Comparison of ENCODE assay signal across 10 mouse cellular contexts in the genomic region with DNA sequence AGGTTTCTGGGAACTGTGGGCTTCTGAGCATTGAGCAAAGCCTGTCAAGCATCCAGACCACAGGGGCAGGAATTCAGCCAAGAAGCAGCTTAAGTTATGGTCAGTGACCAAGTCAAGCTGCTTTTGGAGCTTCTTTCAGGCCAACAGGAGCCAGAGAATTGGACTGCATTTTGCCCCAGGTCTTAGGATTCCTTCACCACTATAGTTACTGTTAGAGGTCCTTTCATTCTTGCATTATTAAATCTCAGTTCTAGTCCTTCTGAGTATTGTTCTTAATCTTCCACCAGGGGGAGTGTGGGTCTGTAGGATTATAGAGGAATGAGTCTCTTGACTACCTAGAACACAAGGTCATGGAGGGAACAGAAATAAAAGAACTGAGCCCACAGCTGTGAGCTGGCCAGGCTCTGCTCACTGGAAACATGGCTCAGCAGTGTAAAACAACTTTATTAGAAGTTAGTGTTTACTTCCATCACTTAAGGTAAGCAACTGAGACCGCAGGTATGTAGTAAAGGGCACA. TPM values are rescaled to one million over a fixed set of nuclear protein-coding genes. Genes with fewer than 3 reads are reported as not detected.
DNase-seq lines count a peak whose midpoint lies in the region; ATAC-seq and TF ChIP-seq lines count a peak whose summit lies in the region.
"Had no signal": no experiment of that assay in that cellular context is flagged by ENCODE, and none has a peak within 500 bp of the region (broad histone marks: within the 10 kb centered on the region; RNA-seq: fewer than 3 reads in every experiment).

No protein-coding gene starts in this region.

- TF ChIP-seq CTCF in hindbrain, postnatal 0 days (IDR thresholded peaks at IDR 0.05; ENCODE audit: low read depth): peak; percentile 59
- 0 out of 2 replicates have a peak, but pooled peaks have one; percentile 21 for TF ChIP-seq CTCF in lung, adult 2 months (IDR thresholded peaks at IDR 0.05; ENCODE audit: insufficient read depth, low read length)

- ATAC-seq in hindbrain, postnatal 0 days: no peak

- H3K4me3 ChIP-seq in hindbrain, postnatal 0 days (ENCODE audit: low read length): no peak overlapping the region
- H3K4me3 ChIP-seq in hindbrain, embryonic 10.5 days: no peak overlapping the region
- no peak overlapping the region for H3K4me3 ChIP-seq in lung, adult 2 months (replicated peaks; ENCODE audit: extremely low read depth, low read depth, low read length)
- H3K4me3 ChIP-seq: limb, embryonic 12.5 days had no signal

- H3K27ac ChIP-seq in hindbrain, postnatal 0 days: peak overlapping the region; percentile 45
- H3K27ac ChIP-seq in hindbrain, embryonic 10.5 days: no peak overlapping the region
- H3K27ac ChIP-seq: limb, embryonic 12.5 days had no signal

- no peaks in the 10 kb centered on the region for H3K27me3 ChIP-seq in hindbrain, postnatal 0 days (ENCODE audit: insufficient read depth, low read length)
- no peaks in the 10 kb centered on the region for H3K27me3 ChIP-seq in hindbrain, embryonic 10.5 days (ENCODE audit: insufficient read depth, poor library complexity, severe bottlenecking)
- H3K27me3 ChIP-seq: limb, embryonic 12.5 days had no signal

- no peaks in the 10 kb centered on the region for H3K9me3 ChIP-seq in hindbrain, postnatal 0 days (ENCODE audit: low read length)
- H3K9me3 ChIP-seq in hindbrain, embryonic 10.5 days: no peaks in the 10 kb centered on the region
- H3K9me3 ChIP-seq: limb, embryonic 12.5 days had no signal

- TF ChIP-seq POLR2A in lung, adult 2 months (IDR thresholded peaks at IDR 0.05; ENCODE audit: borderline replicate concordance, extremely low read depth, low read depth, low read length): no peak

- no peak overlapping the region for H3K9ac ChIP-seq in hindbrain, postnatal 0 days (replicated peaks; ENCODE audit: low read length)
- H3K9ac ChIP-seq: limb, embryonic 12.5 days had no signal

- peak; percentile 25 for DNase-seq in hindbrain, postnatal 0 days (ENCODE audit: low spot score)
- no peak for DNase-seq in hindbrain, embryonic 10.5 days (ENCODE audit: low spot score)
- DNase-seq in B cell, adult 2 months: peak; percentile 15 to 21
- peak; percentile 47 for DNase-seq in ES-CJ7 (ENCODE audit: low read depth, low spot score)
- DNase-seq in lung, adult 2 months: no peak
- DNase-seq in spleen, adult 18-20 months: no peak
- no peak for DNase-seq in right cerebral cortex, adult 2 months (ENCODE audit: low spot score in 2 of 2)
- no peak for DNase-seq in layer of hippocampus, adult 8-10 months (ENCODE audit: low spot score in 2 of 2)

- 91% methylated on average over 1 of the region's 1 CpGs for WGBS in hindbrain, postnatal 0 days
- 94% methylated on average over 1 of the region's 1 CpGs for WGBS in hindbrain, embryonic 10.5 days
- WGBS in lung, adult 2 months: 67% methylated on average over 1 of the region's 1 CpGs

- no peak overlapping the region for H3K4me2 ChIP-seq in hindbrain, postnatal 0 days (ENCODE audit: low read depth, low read length)
- H3K4me2 ChIP-seq: limb, embryonic 12.5 days had no signal

- peaks cover 77% of the 10 kb centered on the region for H3K36me3 ChIP-seq in hindbrain, postnatal 0 days (ENCODE audit: insufficient read depth, low read length)
- H3K36me3 ChIP-seq in hindbrain, embryonic 10.5 days: peaks cover 100% of the 10 kb centered on the region

- H3K4me1 ChIP-seq in hindbrain, postnatal 0 days (ENCODE audit: insufficient read depth, low read length): peaks cover 6% of the 10 kb centered on the region; the same call in 1 of the 2 replicates
- H3K4me1 ChIP-seq in hindbrain, embryonic 10.5 days (replicated peaks): no peaks in the 10 kb centered on the region
- H3K4me1 ChIP-seq in lung, adult 2 months (ENCODE audit: control insufficient read depth, insufficient read depth, low read length): peaks cover 13% of the 10 kb centered on the region
- H3K4me1 ChIP-seq: limb, embryonic 12.5 days had no signal

RNA-seq across cellular contexts. Expression of a gene that starts 10.5 kb away (rescaled TPM):
- total RNA-seq in hindbrain, postnatal 0 days (2014; rRNA removed): 134 and 143 TPM in 2 replicates
- 165 and 170 TPM in 2 replicates for polyA plus RNA-seq in hindbrain, postnatal 0 days (2015; fragmentation: Nextera tagmentation; extraction: Ambion mirVana)
- 135 and 152 TPM in 2 replicates for polyA plus RNA-seq in hindbrain, embryonic 10.5 days (2016; fragmentation: Nextera tagmentation; extraction: Ambion mirVana)
- 39.6 and 50.4 TPM in 2 replicates for polyA plus RNA-seq in lung, adult 2 months (2012; rRNA removed)
- total RNA-seq in layer of hippocampus, adult 8-10 months (2022): 100 to 1,000 TPM; 106 to 123 (median 116) TPM

RNA-seq across cellular contexts. Expression of a gene that starts 10.6 kb away (rescaled TPM):
- 40.3 and 42.1 TPM in 2 replicates for total RNA-seq in hindbrain, postnatal 0 days (2014; rRNA removed)
- 84.8 and 86.9 TPM in 2 replicates for polyA plus RNA-seq in hindbrain, postnatal 0 days (2015; fragmentation: Nextera tagmentation; extraction: Ambion mirVana)
- polyA plus RNA-seq in hindbrain, embryonic 10.5 days (2016; fragmentation: Nextera tagmentation; extraction: Ambion mirVana): 84.0 and 86.4 TPM in 2 replicates
- 9.5 and 12.5 TPM in 2 replicates for polyA plus RNA-seq in lung, adult 2 months (2012; rRNA removed)
- total RNA-seq in layer of hippocampus, adult 8-10 months (2022): 10 to 100 TPM; 46.7 to 52.3 (median 49.9) TPM

RNA-seq across cellular contexts. Expression of a gene that starts 13.6 kb away (rescaled TPM):
- total RNA-seq in hindbrain, postnatal 0 days (2014; rRNA removed): 36.6 and 46.2 TPM in 2 replicates
- 56.1 and 56.2 TPM in 2 replicates for polyA plus RNA-seq in hindbrain, postnatal 0 days (2015; fragmentation: Nextera tagmentation; extraction: Ambion mirVana)
- 70.4 and 81.6 TPM in 2 replicates for polyA plus RNA-seq in hindbrain, embryonic 10.5 days (2016; fragmentation: Nextera tagmentation; extraction: Ambion mirVana)
- polyA plus RNA-seq in lung, adult 2 months (2012; rRNA removed): 71.3 and 81.7 TPM in 2 replicates
- 10 to 100 TPM; 29.9 to 32.6 (median 30.7) TPM for total RNA-seq in layer of hippocampus, adult 8-10 months (2022)

RNA-seq across cellular contexts. Expression of a gene that starts 13.6 kb away (rescaled TPM):
- 96.2 and 109 TPM in 2 replicates for total RNA-seq in hindbrain, postnatal 0 days (2014; rRNA removed)
- 123 and 136 TPM in 2 replicates for polyA plus RNA-seq in hindbrain, postnatal 0 days (2015; fragmentation: Nextera tagmentation; extraction: Ambion mirVana)
- 89.2 and 94.2 TPM in 2 replicates for polyA plus RNA-seq in hindbrain, embryonic 10.5 days (2016; fragmentation: Nextera tagmentation; extraction: Ambion mirVana)
- polyA plus RNA-seq in lung, adult 2 months (2012; rRNA removed): 75.1 and 76.0 TPM in 2 replicates
- total RNA-seq in layer of hippocampus, adult 8-10 months (2022): 10 to 100 TPM; 68.0 to 73.9 (median 73.6) TPM

RNA-seq across cellular contexts. Expression of a gene that starts 19.3 kb away (rescaled TPM):
- 0.58 and 0.78 TPM in 2 replicates for total RNA-seq in hindbrain, postnatal 0 days (2014; rRNA removed)
- 0.15 and 0.26 TPM in 2 replicates for polyA plus RNA-seq in hindbrain, postnatal 0 days (2015; fragmentation: Nextera tagmentation; extraction: Ambion mirVana)
- not detected in 2 replicates for polyA plus RNA-seq in hindbrain, embryonic 10.5 days (2016; fragmentation: Nextera tagmentation; extraction: Ambion mirVana)
- polyA plus RNA-seq in lung, adult 2 months (2012; rRNA removed): 0.11 TPM in 1 of 2 replicates, not detected in the other
- total RNA-seq in layer of hippocampus, adult 8-10 months (2022): 1 to 10 TPM; 2.4 to 4.8 (median 4.0) TPM
- polyA plus RNA-seq: limb, embryonic 12.5 days; urinary bladder, adult 2 months had no signal

Comparison
In these comparisons a context has a peak if more than half of its experiments do, and no peak if none do; other contexts are left out.
1. DNase-seq: peak in hindbrain, postnatal 0 days (single experiment), B cell, adult 2 months (2 of 2) and ES-CJ7 (single experiment); none in hindbrain, embryonic 10.5 days (single experiment), lung, adult 2 months (single experiment), spleen, adult 18-20 months (0 of 2), right cerebral cortex, adult 2 months (0 of 2) and layer of hippocampus, adult 8-10 months (0 of 2).